Mouse (Mus musculus) liver, adult 2 months (tissue): ENCODE results near the gene Setd6.

ENCODE experiments used
- CTCF ChIP-seq: fragments of 200-500 bp; IDR thresholded peaks from 2 replicates; pipeline ENCODE4 v1.5.1; 2011; ENCODE audit warnings: low read depth, low read length, control low read depth
- POLR2A ChIP-seq: fragments of 200-500 bp; IDR thresholded peaks from 2 replicates; pipeline ENCODE4 v1.6.1; 2011; ENCODE audit warnings: low read length, control low read depth; ENCODE audit not compliant: insufficient read depth; ENCODE audit errors: extremely low read depth

GRCm38 (mm10) chr8:95668163-95668958 lies 47.3 kb upstream of the Setd6 start:
- TF ChIP-seq CTCF (no peak), POLR2A (no peak)
